Comparison of ENCODE assay signal across 25 mouse cellular contexts in the genomic region with DNA sequence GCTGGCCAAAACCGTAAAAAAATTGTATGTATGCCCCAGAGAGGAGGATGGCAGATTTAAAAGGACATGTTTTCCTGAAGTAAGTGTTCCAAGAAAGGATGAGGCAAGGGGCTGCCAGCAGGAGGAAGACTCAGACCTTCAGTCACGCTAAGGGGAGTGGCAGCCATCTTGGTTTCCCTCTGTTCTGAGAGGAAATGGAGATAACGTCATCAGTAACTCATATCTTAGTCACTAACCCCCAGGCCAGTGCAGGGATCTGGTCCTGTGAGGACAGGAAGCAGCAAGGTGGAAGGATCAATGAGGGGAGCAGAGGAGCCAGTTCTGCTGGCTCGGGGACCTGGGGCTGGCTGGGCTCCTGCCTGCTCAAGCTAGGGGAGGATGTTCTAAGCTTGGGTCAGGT. TPM values are rescaled to one million over a fixed set of nuclear protein-coding genes. Genes with fewer than 3 reads are reported as not detected.
DNase-seq lines count a peak whose midpoint lies in the region; ATAC-seq and TF ChIP-seq lines count a peak whose summit lies in the region.
"Had no signal": no experiment of that assay in that cellular context is flagged by ENCODE, and none has a peak within 500 bp of the region (broad histone marks: within the 10 kb centered on the region; RNA-seq: fewer than 3 reads in every experiment).

No protein-coding gene starts in this region.

- no peak overlapping the region for H3K4me3 ChIP-seq in MEL (ENCODE audit: control insufficient read depth in 1 of 2, insufficient read depth in 1 of 2, low read depth in 2 of 2, low read length in 2 of 2)
- no peak overlapping the region for H3K4me3 ChIP-seq in forebrain, postnatal 0 days (ENCODE audit: low read depth, low read length)

- peaks cover 0 to 36% of the 10 kb centered on the region in 2 experiments; a peak in 2 of 4 replicates for H3K36me3 ChIP-seq in MEL (ENCODE audit: control insufficient read depth in 1 of 2, insufficient read depth in 2 of 2, low read length in 2 of 2)
- no peaks in the 10 kb centered on the region for H3K36me3 ChIP-seq in forebrain, postnatal 0 days (ENCODE audit: insufficient read depth)
- H3K36me3 ChIP-seq: G1E had no signal

- no peak overlapping the region for H3K9ac ChIP-seq in MEL (ENCODE audit: control insufficient read depth, low read depth, low read length, poor library complexity, severe bottlenecking)
- H3K9ac ChIP-seq in forebrain, postnatal 0 days: no peak overlapping the region

- H3K4me2 ChIP-seq in forebrain, postnatal 0 days (ENCODE audit: low read depth): no peak overlapping the region

- H3K79me2 ChIP-seq in MEL (ENCODE audit: control insufficient read depth, insufficient read depth, low read length, poor library complexity): no peaks in the 10 kb centered on the region

- TF ChIP-seq EP300 in MEL (IDR thresholded peaks at IDR 0.05; ENCODE audit: low read depth in 1 of 2, low read length in 2 of 2): no peak

- no peak for TF ChIP-seq RAD21 in MEL (IDR thresholded peaks at IDR 0.05; ENCODE audit: low read depth, low read length)

- H3K27ac ChIP-seq in MEL (ENCODE audit: control insufficient read depth, low read depth, low read length): no peak overlapping the region
- no peak overlapping the region for H3K27ac ChIP-seq in forebrain, postnatal 0 days (ENCODE audit: low read depth, low read length)

- TF ChIP-seq POLR2A in MEL (IDR thresholded peaks at IDR 0.05; ENCODE audit: control insufficient read depth in 1 of 2, insufficient read depth in 1 of 2, low read depth in 1 of 2, low read length in 2 of 2, poor library complexity in 1 of 2): no peak

- intact Hi-C loops in heart, postnatal 25 days (cut with DNase I): no loop called here

- no peak for TF ChIP-seq CTCF in MEL (IDR thresholded peaks at IDR 0.05 in 2 of 3, conservative IDR thresholded peaks at IDR 0.05 in 1 of 3; ENCODE audit: control insufficient read depth in 1 of 3, insufficient read depth in 1 of 3, low read depth in 2 of 3, low read length in 3 of 3, poor library complexity in 1 of 3, severe bottlenecking in 1 of 3)
- no peak for TF ChIP-seq CTCF in forebrain, postnatal 0 days (IDR thresholded peaks at IDR 0.05; ENCODE audit: low read depth)

- peak; percentile 24 for DNase-seq in heart, adult 11 months
- DNase-seq in heart, postnatal 25 days (ENCODE audit: low spot score): no peak
- DNase-seq in 3T3-L1 (ENCODE audit: low read depth, low spot score) (peak; percentile 51), 416B (ENCODE audit: low read depth) (peak; percentile 55), MEL (ENCODE audit: low read depth, low spot score) (peak; percentile 31)
- DNase-seq in ovary, postnatal 14 days (ENCODE audit: low spot score): no peak
- DNase-seq in adrenal gland, adult 8-10 months: no peak
- no peak for DNase-seq in forebrain, postnatal 0 days
- DNase-seq: adrenal gland, adult 2 months; adrenal gland, postnatal 10 days; adrenal gland, postnatal 14 days; adrenal gland, postnatal 25 days; adrenal gland, postnatal 36 days; B cell, adult 2 months; cerebellum, adult 11 months; cerebellum, adult 11-12 months; cerebellum, adult 18-20 months; cerebellum, adult 2 months; cerebellum, adult 8-10 months; cerebellum, adult 9-10 months had no signal

- no peak for ATAC-seq in forebrain, postnatal 0 days
- ATAC-seq: activated CD4-positive, CD25-positive, alpha-beta regulatory T cell, adult 4 months; CD4-positive, CD25-positive, alpha-beta regulatory T cell, adult 4 months; Patski had no signal

- H3K9me3 ChIP-seq in MEL (replicated peaks; ENCODE audit: insufficient read depth, low read length): no peaks in the 10 kb centered on the region
- no peaks in the 10 kb centered on the region for H3K9me3 ChIP-seq in forebrain, postnatal 0 days (ENCODE audit: low read length)
- H3K9me3 ChIP-seq: G1E had no signal

- H3K4me1 ChIP-seq in MEL (ENCODE audit: control insufficient read depth in 1 of 2, insufficient read depth in 2 of 2, low read length in 2 of 2): peaks cover 26 to 33% of the 10 kb centered on the region in 2 experiments
- no peaks in the 10 kb centered on the region for H3K4me1 ChIP-seq in forebrain, postnatal 0 days (ENCODE audit: insufficient read depth)

- 87% methylated on average over 4 of the region's 4 CpGs for WGBS in forebrain, postnatal 0 days

- H3K27me3 ChIP-seq in MEL (ENCODE audit: control insufficient read depth in 1 of 2, insufficient read depth in 2 of 2, low read length in 2 of 2): no peaks in the 10 kb centered on the region
- H3K27me3 ChIP-seq in forebrain, postnatal 0 days (ENCODE audit: insufficient read depth, low read length): no peaks in the 10 kb centered on the region
- H3K27me3 ChIP-seq: CH12.LX, Patski had no signal

TF ChIP-seq in MEL, 35 proteins besides CTCF, POLR2A, EP300 and RAD21:
- TF ChIP-seq ZKSCAN1 (IDR thresholded peaks at IDR 0.05; ENCODE audit: low read depth, low read length): no peak
- TF ChIP-seq MEF2A (IDR thresholded peaks at IDR 0.05; ENCODE audit: extremely low read depth, insufficient replicate concordance, low read depth, low read length, poor library complexity, severe bottlenecking): no peak
- no peak for TF ChIP-seq MYB (IDR thresholded peaks at IDR 0.05; ENCODE audit: low read depth, low read length)
- no peak for TF ChIP-seq ETS1 (IDR thresholded peaks at IDR 0.05; ENCODE audit: low read depth, low read length)
- TF ChIP-seq GATA1 (IDR thresholded peaks at IDR 0.05; ENCODE audit: low read depth, low read length): no peak
- TF ChIP-seq MXI1 (IDR thresholded peaks at IDR 0.05; ENCODE audit: low read depth, low read length): no peak

RNA-seq across cellular contexts. Expression of gene Phlpp1, which starts 10.6 kb away (rescaled TPM):
- total RNA-seq in heart, postnatal 25 days (2021): 10 to 100 TPM; 15.9 to 19.0 TPM
- total RNA-seq in MEL (2012; rRNA removed): 5.0 and 5.8 TPM in 2 replicates
- polyA plus RNA-seq in MEL (2012; ENCODE audit: insufficient read depth in 1 of 2, insufficient read length in 2 of 2, low read depth in 1 of 2, low replicate concordance in 2 of 2, missing spikeins in 1 of 2): 1 to 10 TPM in 1 of 2 experiments, not detected in 1; 9.4 TPM
- total RNA-seq in adrenal gland, adult 8-10 months (2022): 10 to 100 TPM; 15.0 to 20.6 (median 17.5) TPM
- 23.5 and 32.5 TPM in 2 replicates for total RNA-seq in forebrain, postnatal 0 days (2014; rRNA removed)
- polyA plus RNA-seq in forebrain, postnatal 0 days (2015; fragmentation: Nextera tagmentation; extraction: Ambion mirVana): 3.6 and 5.1 TPM in 2 replicates

Comparison
In these comparisons a context has a peak if more than half of its experiments do, and no peak if none do; other contexts are left out.
1. DNase-seq: peak in heart, adult 11 months (single experiment), 3T3-L1 (single experiment), 416B (single experiment) and MEL (single experiment); none in heart, postnatal 25 days (single experiment), ovary, postnatal 14 days (single experiment), adrenal gland, adult 8-10 months (single experiment) and forebrain, postnatal 0 days (single experiment).